Mouse (Mus musculus) cerebellum, adult 2 months (tissue): Measurements from ENCODE around the gene C3.

ENCODE experiments used
- CTCF ChIP-seq: fragments of 200-500 bp; IDR thresholded peaks from 2 replicates; pipeline ENCODE4 v1.5.1; 2011; ENCODE audit warnings: low read depth, mild to moderate bottlenecking, control low read depth, low read length, moderate library complexity, borderline replicate concordance; ENCODE audit not compliant: insufficient read depth
- POLR2A ChIP-seq: fragments of 200-500 bp; IDR thresholded peaks from 2 replicates; pipeline ENCODE4 v1.6.1; 2011; ENCODE audit warnings: low read length, control low read depth, borderline replicate concordance; ENCODE audit not compliant: insufficient read depth

GRCm38 (mm10) chr17:57251431-57251830, 23.5 kb upstream of the C3 start:
- TF ChIP-seq POLR2A = no peak
- TF ChIP-seq CTCF = no peak
